Mouse (Mus musculus) liver, embryonic 14.5 days (tissue): Measurements from ENCODE around the gene Tagln2.

ENCODE experiments used
- CTCF ChIP-seq: IDR thresholded peaks from 2 replicates; pipeline ENCODE4 v1.5.1; 2016; ENCODE audit warnings: antibody characterized with exemption, low read depth, control low read depth
- EP300 ChIP-seq: IDR thresholded peaks from 2 replicates; pipeline ENCODE4 v1.6.1; 2016; ENCODE audit warnings: antibody characterized with exemption, low read depth

DNA sequence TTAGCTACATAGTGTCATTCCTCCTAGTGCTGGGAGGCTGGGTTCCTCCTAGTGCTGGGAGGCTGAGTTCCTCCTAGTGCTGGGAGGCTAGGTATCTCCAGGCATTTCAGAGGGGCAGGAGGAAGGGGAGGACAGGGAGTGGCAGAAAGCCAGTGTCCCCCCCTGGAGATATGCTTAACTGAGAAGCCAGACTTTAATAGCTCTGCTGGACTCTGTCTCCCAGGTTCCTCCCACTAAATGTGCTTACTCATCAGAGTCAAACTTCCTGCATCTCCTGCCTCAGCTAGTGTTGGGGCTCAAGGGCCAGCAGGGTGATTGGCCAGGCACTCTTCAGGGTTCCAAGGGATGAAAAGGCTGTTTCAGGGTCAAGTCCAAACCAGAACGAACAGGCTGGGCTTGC lies 15.5 kb downstream of the Tagln2 start:
- no peak for TF ChIP-seq EP300
- no peak for TF ChIP-seq CTCF
